Mouse (Mus musculus) midbrain, embryonic 15.5 days (tissue): ENCODE data around the gene Acap1. TPM values are rescaled to one million over a fixed set of nuclear protein-coding genes. Genes with fewer than 3 reads are reported as not detected.
"Not testable (repeated sequence)": the region's sequence is repeated elsewhere in the genome, so short reads cannot be mapped to it uniquely, and the experiment has no call there.

Source experiments
- ATAC-seq: fragments of 200-750 bp; cut with Nextera tagmentation; replicated peaks from 2 replicates; pipeline ENCODE4 v1.8.0; 2017; ENCODE audit warnings: moderate TSS enrichment
- H3K27ac ChIP-seq: fragments of 300-500 bp; sonication (generic); 2 replicates; pipeline ENCODE4 v1.5.1; 2015; ENCODE audit warnings: mild to moderate bottlenecking, inconsistent platforms
- H3K27me3 ChIP-seq: fragments of 300-500 bp; sonication (generic); replicated peaks from 2 replicates; pipeline ENCODE4 v1.6.1; 2015; ENCODE audit warnings: inconsistent platforms
- H3K36me3 ChIP-seq: fragments of 300-500 bp; sonication (generic); replicated peaks from 2 replicates; pipeline ENCODE4 v1.6.1; 2015; ENCODE audit warnings: inconsistent platforms
- H3K4me1 ChIP-seq: fragments of 300-500 bp; sonication (generic); 2 replicates; pipeline ENCODE4 v1.6.1; 2015; ENCODE audit warnings: inconsistent platforms
- H3K4me2 ChIP-seq: fragments of 300-500 bp; sonication (generic); 2 replicates; pipeline ENCODE4 v1.6.1; 2015; ENCODE audit warnings: inconsistent platforms, mild to moderate bottlenecking, moderate library complexity
- H3K4me3 ChIP-seq: fragments of 300-500 bp; sonication (generic); 2 replicates; pipeline ENCODE4 v1.5.1; 2015; ENCODE audit warnings: mild to moderate bottlenecking, inconsistent platforms
- H3K9ac ChIP-seq: fragments of 300-500 bp; sonication (generic); 2 replicates; pipeline ENCODE4 v1.6.1; 2015; ENCODE audit warnings: mild to moderate bottlenecking, inconsistent platforms
- H3K9me3 ChIP-seq: fragments of 300-500 bp; sonication (generic); 2 replicates; pipeline ENCODE4 v1.6.1; 2016; ENCODE audit warnings: inconsistent platforms
- WGBS: fragments of 180-500 bp; shearing (Covaris S2); methylation state at CpG from one replicate; pipeline ENCODE4 v1.1.7; 2015; ENCODE audit warnings: mixed read lengths; 5-methylcytosine and 5-hydroxymethylcytosine counted together
- polyA plus RNA-seq: library from polyadenylated mRNA; unstranded; fragments of >200 nt; fragmentation: Nextera tagmentation; extraction: Ambion mirVana; gene quantifications from 2 replicates; pipeline ENCODE4 v1.2.1, GENCODE M21; 2015

Gene Acap1
- polyA plus RNA-seq, 1 experiment from 2014 or later = 0.52 TPM

- Histone ChIP-seq H3K36me3 (peaks cover 34% of the 10 kb centered on the region; the same call in 1 of the 2 replicates), H3K27ac (peak overlapping the region; percentile 90), H3K27me3 (no peaks in the 10 kb centered on the region), H3K4me1 (peaks cover 43% of the 10 kb centered on the region), H3K4me3 (peak overlapping the region; percentile 83), H3K4me2 (peak overlapping the region; percentile 81), H3K9ac (peak overlapping the region; percentile 89), H3K9me3 (no peaks in the 10 kb centered on the region)
- ATAC-seq = no peak
- WGBS = 2% methylated on average over 17 of the region's 17 CpGs
These were observed 24.4 kb upstream of the Acap1 start for GRCm38 (mm10) chr11:69919661-69920265.

GRCm38 (mm10) chr11:69919053-69919452 is 23.7 kb upstream of the Acap1 start:
- Histone ChIP-seq H3K4me2 (peak overlapping the region; percentile 81), H3K4me1 (peaks cover 50% of the 10 kb centered on the region), H3K27ac (peak overlapping the region; percentile 90; the same call in 1 of the 2 replicates), H3K36me3 (peaks cover 34% of the 10 kb centered on the region; the same call in 1 of the 2 replicates), H3K9me3 (no peaks in the 10 kb centered on the region), H3K27me3 (no peaks in the 10 kb centered on the region), H3K9ac (peak overlapping the region; percentile 89), H3K4me3 (peak overlapping the region; percentile 83; the same call in 1 of the 2 replicates)
- ATAC-seq = no peak
- WGBS = 88% methylated on average over 9 of the region's 9 CpGs

GRCm38 (mm10) chr11:69918118-69918517 is 22.8 kb upstream of the Acap1 start:
- H3K27ac ChIP-seq = no peak overlapping the region
- H3K4me1 ChIP-seq = peaks cover 55% of the 10 kb centered on the region
- H3K9me3 ChIP-seq = no peaks in the 10 kb centered on the region
- ATAC-seq = no peak
- no peak overlapping the region for H3K4me2 ChIP-seq
- H3K27me3 ChIP-seq = no peaks in the 10 kb centered on the region
- H3K4me3 ChIP-seq = no peak overlapping the region
- peaks cover 34% of the 10 kb centered on the region; the same call in 1 of the 2 replicates for H3K36me3 ChIP-seq
- 86% methylated on average over 5 of the region's 5 CpGs for WGBS
- no peak overlapping the region for H3K9ac ChIP-seq

GRCm38 (mm10) chr11:69917379-69917948 is 22.1 kb upstream of the Acap1 start:
- Histone ChIP-seq H3K9me3 (no peaks in the 10 kb centered on the region), H3K9ac (no peak overlapping the region), H3K4me3 (no peak overlapping the region), H3K27ac (no peak overlapping the region), H3K4me2 (no peak overlapping the region), H3K27me3 (no peaks in the 10 kb centered on the region), H3K36me3 (peaks cover 38% of the 10 kb centered on the region; the same call in 1 of the 2 replicates), H3K4me1 (peaks cover 52% of the 10 kb centered on the region)
- 90% methylated on average over 8 of the region's 8 CpGs for WGBS
- no peak for ATAC-seq

GRCm38 (mm10) chr11:69916652-69917378 is 21.5 kb upstream of the Acap1 start:
- 64% methylated on average over 7 of the region's 7 CpGs for WGBS
- not testable (repeated sequence) for H3K27me3 ChIP-seq

GRCm38 (mm10) chr11:69915667-69916627 is 20.6 kb upstream of the Acap1 start:
- Histone ChIP-seq H3K9ac (no peak overlapping the region), H3K4me3 (no peak overlapping the region), H3K4me1 (peaks cover 47% of the 10 kb centered on the region), H3K27ac (no peak overlapping the region), H3K4me2 (no peak overlapping the region), H3K9me3 (no peaks in the 10 kb centered on the region), H3K27me3 (no peaks in the 10 kb centered on the region), H3K36me3 (peaks cover 53% of the 10 kb centered on the region)
- 70% methylated on average over 5 of the region's 5 CpGs for WGBS
- ATAC-seq = no peak

More at GRCm38 (mm10) chr11:69916652-69917378, 21.5 kb upstream of the Acap1 start:
- H3K4me2 ChIP-seq, ATAC-seq, H3K27ac ChIP-seq, H3K9ac ChIP-seq, H3K4me3 ChIP-seq, H3K9me3 ChIP-seq: not testable (repeated sequence)
- H3K4me1 ChIP-seq = peaks cover 47% of the 10 kb centered on the region
- peaks cover 45% of the 10 kb centered on the region for H3K36me3 ChIP-seq

- H3K9ac ChIP-seq = peak overlapping the region; percentile 89
- H3K9me3 ChIP-seq = no peaks in the 10 kb centered on the region
- 43% methylated on average over 9 of the region's 9 CpGs for WGBS
These were observed 19.6 kb upstream of the Acap1 start for GRCm38 (mm10) chr11:69914917-69915430.

GRCm38 (mm10) chr11:69914372-69914764 is 19.0 kb upstream of the Acap1 start:
- WGBS = 2% methylated on average over 17 of the region's 17 CpGs
- H3K27ac ChIP-seq = peak overlapping the region; percentile 92
- H3K4me3 ChIP-seq = peak overlapping the region; percentile 89
- H3K9me3 ChIP-seq = no peaks in the 10 kb centered on the region
- ATAC-seq = no peak; the same call in 1 of the 2 replicates
- H3K27me3 ChIP-seq = no peaks in the 10 kb centered on the region
- H3K4me1 ChIP-seq = peaks cover 37% of the 10 kb centered on the region
- peaks cover 68% of the 10 kb centered on the region for H3K36me3 ChIP-seq
- peak overlapping the region; percentile 99 for H3K4me2 ChIP-seq
- peak overlapping the region; percentile 89 for H3K9ac ChIP-seq

More at GRCm38 (mm10) chr11:69914917-69915430, 19.6 kb upstream of the Acap1 start:
- Histone ChIP-seq H3K27ac (no peak overlapping the region), H3K4me3 (peak overlapping the region; percentile 89), H3K36me3 (peaks cover 62% of the 10 kb centered on the region), H3K4me1 (peaks cover 43% of the 10 kb centered on the region), H3K27me3 (no peaks in the 10 kb centered on the region), H3K4me2 (peak overlapping the region; percentile 99)
- ATAC-seq = no peak

- peak within 1 kb of the TSS; percentile 89 for H3K9ac ChIP-seq
- WGBS = 2% methylated on average over 54 of the region's 61 CpGs
- H3K4me2 ChIP-seq = peak within 1 kb of the TSS; percentile 99
- peak; percentile 91 for ATAC-seq
- peak within 1 kb of the TSS; percentile 92 for H3K27ac ChIP-seq
- H3K4me3 ChIP-seq = peak within 1 kb of the TSS; percentile 89
- H3K36me3 ChIP-seq = peaks cover 74% of the 10 kb centered on the region
- H3K9me3 ChIP-seq = no peaks in the 10 kb centered on the region
- H3K4me1 ChIP-seq = peaks cover 31% of the 10 kb centered on the region
- no peaks in the 10 kb centered on the region for H3K27me3 ChIP-seq
These were observed 18.4 kb upstream of the Acap1 start, which contains the start of gene Gps2 for GRCm38 (mm10) chr11:69913554-69914371. Gene Gps2, plus strand, starts transcription at chr11:69913888.

GRCm38 (mm10) chr11:69912716-69913530 is 17.6 kb upstream of the Acap1 start:
- Histone ChIP-seq H3K27me3 (no peaks in the 10 kb centered on the region), H3K36me3 (peaks cover 76% of the 10 kb centered on the region), H3K4me2 (peak overlapping the region; percentile 99), H3K27ac (0 out of 2 replicates have a peak overlapping the region, but pooled peaks have one; percentile 92), H3K4me3 (peak overlapping the region; percentile 89), H3K4me1 (peaks cover 27% of the 10 kb centered on the region), H3K9ac (no peak overlapping the region), H3K9me3 (no peaks in the 10 kb centered on the region)
- WGBS = 81% methylated on average over 15 of the region's 15 CpGs
- peak; percentile 25 for ATAC-seq
